Mouse (Mus musculus) midbrain, embryonic 16.5 days (tissue): ENCODE data around the gene Sez6l. TPM values are rescaled to one million over a fixed set of nuclear protein-coding genes. Genes with fewer than 3 reads are reported as not detected.

Experiments
- ATAC-seq: fragments of 200-750 bp; cut with Nextera tagmentation; 2 replicates; pipeline ENCODE4 v1.8.0; 2017; ENCODE audit warnings: moderate TSS enrichment
- H3K27ac ChIP-seq: fragments of 300-500 bp; sonication (generic); 2 replicates; pipeline ENCODE4 v1.5.1; 2014; ENCODE audit warnings: mild to moderate bottlenecking, low read length, mixed read lengths
- H3K27me3 ChIP-seq: fragments of 300-500 bp; sonication (generic); 2 replicates; pipeline ENCODE4 v1.6.1; 2014; ENCODE audit warnings: low read depth, low read length, mixed read lengths; ENCODE audit not compliant: control insufficient read depth, insufficient read depth
- H3K36me3 ChIP-seq: fragments of 300-500 bp; sonication (generic); 2 replicates; pipeline ENCODE4 v1.6.1; 2014; ENCODE audit warnings: mild to moderate bottlenecking, low read length, moderate library complexity, mixed read lengths; ENCODE audit not compliant: control insufficient read depth, insufficient read depth
- H3K4me1 ChIP-seq: fragments of 300-500 bp; sonication (generic); 2 replicates; pipeline ENCODE4 v1.6.1; 2014; ENCODE audit warnings: mild to moderate bottlenecking, low read length, mixed read lengths; ENCODE audit not compliant: control insufficient read depth, insufficient read depth
- H3K4me2 ChIP-seq: fragments of 300-500 bp; sonication (generic); 2 replicates; pipeline ENCODE4 v1.6.1; 2014; ENCODE audit warnings: mild to moderate bottlenecking, low read length, mixed read lengths
- H3K4me3 ChIP-seq: fragments of 300-500 bp; sonication (generic); 2 replicates; pipeline ENCODE4 v1.5.1; 2014; ENCODE audit warnings: low read depth, mild to moderate bottlenecking, low read length, moderate library complexity, mixed read lengths
- H3K9ac ChIP-seq: fragments of 300-500 bp; sonication (generic); 2 replicates; pipeline ENCODE4 v1.6.1; 2014; ENCODE audit warnings: low read depth, low read length, mixed read lengths
- H3K9me3 ChIP-seq: fragments of 300-500 bp; sonication (generic); replicated peaks from 2 replicates; pipeline ENCODE4 v1.6.1; 2014; ENCODE audit warnings: mild to moderate bottlenecking, low read length, mixed read lengths; ENCODE audit not compliant: control insufficient read depth, poor library complexity, severe bottlenecking
- WGBS: fragments of 180-500 bp; shearing (Covaris S2); extraction: QIAGEN DNeasy Blood & Tissue Kit; methylation state at CpG from one replicate; pipeline ENCODE4 v1.1.7; 2014; 5-methylcytosine and 5-hydroxymethylcytosine counted together
- polyA plus RNA-seq: library from polyadenylated mRNA; unstranded; fragments of >200 nt; fragmentation: Nextera tagmentation; extraction: Ambion mirVana; gene quantifications from 2 replicates; pipeline ENCODE4 v1.2.1, GENCODE M21; 2015

Sez6l gene
- polyA plus RNA-seq, 1 experiment from 2014 or later: 72.9 TPM

GRCm38 (mm10) chr5:112486415-112486814 is 90.6 kb downstream of the Sez6l start:
- Histone ChIP-seq H3K4me3 (no peak overlapping the region), H3K36me3 (no peaks in the 10 kb centered on the region), H3K27me3 (no peaks in the 10 kb centered on the region), H3K9ac (no peak overlapping the region), H3K9me3 (no peaks in the 10 kb centered on the region), H3K27ac (no peak overlapping the region), H3K4me1 (peaks cover 30% of the 10 kb centered on the region), H3K4me2 (no peak overlapping the region)
- WGBS: 72% methylated on average over 5 of the region's 5 CpGs
- ATAC-seq: no peak

GRCm38 (mm10) chr5:112484924-112485715 is 91.9 kb downstream of the Sez6l start:
- peaks cover 36% of the 10 kb centered on the region for H3K4me1 ChIP-seq

GRCm38 (mm10) chr5:112483030-112483429 is 94.0 kb downstream of the Sez6l start:
- Histone ChIP-seq H3K27ac (peak overlapping the region; percentile 71; the same call in 1 of the 2 replicates), H3K9ac (no peak overlapping the region), H3K4me3 (no peak overlapping the region), H3K27me3 (no peaks in the 10 kb centered on the region), H3K4me1 (peaks cover 43% of the 10 kb centered on the region), H3K9me3 (no peaks in the 10 kb centered on the region), H3K36me3 (no peaks in the 10 kb centered on the region), H3K4me2 (no peak overlapping the region)
- ATAC-seq: no peak
- WGBS: 86% methylated on average over 8 of the region's 8 CpGs

More at GRCm38 (mm10) chr5:112484924-112485715, 91.9 kb downstream of the Sez6l start:
- H3K9me3 ChIP-seq: no peaks in the 10 kb centered on the region
- H3K9ac ChIP-seq: peak overlapping the region; percentile 55; the same call in 1 of the 2 replicates
- peak overlapping the region; percentile 22 for H3K4me2 ChIP-seq
- H3K36me3 ChIP-seq: no peaks in the 10 kb centered on the region
- ATAC-seq: no peak
- 10% methylated on average over 13 of the region's 13 CpGs for WGBS
- no peaks in the 10 kb centered on the region for H3K27me3 ChIP-seq
- H3K27ac ChIP-seq: peak overlapping the region; percentile 66
- no peak overlapping the region for H3K4me3 ChIP-seq

- Histone ChIP-seq H3K27ac (peak overlapping the region; percentile 71), H3K36me3 (no peaks in the 10 kb centered on the region), H3K4me3 (no peak overlapping the region), H3K4me2 (peak overlapping the region; percentile 26; the same call in 1 of the 2 replicates), H3K27me3 (no peaks in the 10 kb centered on the region), H3K4me1 (peaks cover 45% of the 10 kb centered on the region), H3K9ac (no peak overlapping the region), H3K9me3 (no peaks in the 10 kb centered on the region)
- ATAC-seq: peak; percentile 19; the same call in 1 of the 2 replicates
- 32% methylated on average over 13 of the region's 13 CpGs for WGBS
Measured at GRCm38 (mm10) chr5:112482551-112482950, 94.4 kb downstream of the Sez6l start.

GRCm38 (mm10) chr5:112481946-112482410 is 95.0 kb downstream of the Sez6l start:
- 8% methylated on average over 18 of the region's 19 CpGs for WGBS
- H3K4me3 ChIP-seq: no peak overlapping the region
- H3K9ac ChIP-seq: no peak overlapping the region
- no peaks in the 10 kb centered on the region for H3K36me3 ChIP-seq
- H3K4me2 ChIP-seq: peak overlapping the region; percentile 26
- H3K27me3 ChIP-seq: no peaks in the 10 kb centered on the region
- H3K27ac ChIP-seq: peak overlapping the region; percentile 71
- ATAC-seq: peak; percentile 69
- peaks cover 45% of the 10 kb centered on the region for H3K4me1 ChIP-seq
- no peaks in the 10 kb centered on the region for H3K9me3 ChIP-seq

- H3K9ac ChIP-seq: no peak overlapping the region
- H3K27me3 ChIP-seq: no peaks in the 10 kb centered on the region
- ATAC-seq: no peak
- H3K36me3 ChIP-seq: peaks cover 23% of the 10 kb centered on the region
- H3K9me3 ChIP-seq: no peaks in the 10 kb centered on the region
- H3K27ac ChIP-seq: no peak overlapping the region
- H3K4me3 ChIP-seq: no peak overlapping the region
- no peak overlapping the region for H3K4me2 ChIP-seq
- 49% methylated on average over 6 of the region's 6 CpGs for WGBS
- H3K4me1 ChIP-seq: peaks cover 8% of the 10 kb centered on the region
Measured at GRCm38 (mm10) chr5:112473453-112473852, 103.5 kb downstream of the Sez6l start.

- no peak overlapping the region for H3K9ac ChIP-seq
- H3K36me3 ChIP-seq: peaks cover 23% of the 10 kb centered on the region
- ATAC-seq: no peak
- no peaks in the 10 kb centered on the region for H3K9me3 ChIP-seq
- H3K4me3 ChIP-seq: no peak overlapping the region
- 66% methylated on average over 6 of the region's 6 CpGs for WGBS
- no peak overlapping the region for H3K27ac ChIP-seq
- H3K4me1 ChIP-seq: peaks cover 2% of the 10 kb centered on the region; the same call in 1 of the 2 replicates
- no peak overlapping the region for H3K4me2 ChIP-seq
- no peaks in the 10 kb centered on the region for H3K27me3 ChIP-seq
Measured at GRCm38 (mm10) chr5:112470144-112470543, 106.8 kb downstream of the Sez6l start.

GRCm38 (mm10) chr5:112468986-112469581 is 107.9 kb downstream of the Sez6l start:
- Histone ChIP-seq H3K4me2 (no peak overlapping the region), H3K27ac (no peak overlapping the region), H3K36me3 (peaks cover 21% of the 10 kb centered on the region), H3K4me3 (no peak overlapping the region), H3K4me1 (peaks cover 2% of the 10 kb centered on the region; the same call in 1 of the 2 replicates), H3K27me3 (no peaks in the 10 kb centered on the region), H3K9ac (no peak overlapping the region), H3K9me3 (no peaks in the 10 kb centered on the region)
- WGBS: 77% methylated on average over 4 of the region's 4 CpGs
- ATAC-seq: no peak

- H3K36me3 ChIP-seq: peaks cover 11% of the 10 kb centered on the region
- H3K27ac ChIP-seq: no peak overlapping the region
- peaks cover 2% of the 10 kb centered on the region; the same call in 1 of the 2 replicates for H3K4me1 ChIP-seq
- H3K9me3 ChIP-seq: no peaks in the 10 kb centered on the region
- H3K9ac ChIP-seq: 0 out of 2 replicates have a peak overlapping the region, but pooled peaks have one; percentile 20
- H3K27me3 ChIP-seq: no peaks in the 10 kb centered on the region
- no peak for ATAC-seq
- no peak overlapping the region for H3K4me2 ChIP-seq
- WGBS: 39% methylated on average over 6 of the region's 6 CpGs
- no peak overlapping the region for H3K4me3 ChIP-seq
Measured at GRCm38 (mm10) chr5:112466331-112466730, 110.7 kb downstream of the Sez6l start.
